Mouse (Mus musculus) heart, embryonic 13.5 days (tissue): Measurements from ENCODE around the gene Zfp771. TPM values are rescaled to one million over a fixed set of nuclear protein-coding genes. Genes with fewer than 3 reads are reported as not detected.

Source experiments
- ATAC-seq: fragments of 200-750 bp; cut with Nextera tagmentation; 2 replicates; pipeline ENCODE4 v1.8.0; 2017; ENCODE audit warnings: moderate TSS enrichment; ENCODE audit not compliant: insufficient number of reproducible peaks, low FRiP score, low TSS enrichment; ENCODE audit errors: extremely low read depth
- H3K27ac ChIP-seq: fragments of 300-500 bp; sonication (generic); replicated peaks from 2 replicates; pipeline ENCODE4 v1.5.1; 2015; ENCODE audit warnings: moderate library complexity, mild to moderate bottlenecking, inconsistent platforms
- H3K27me3 ChIP-seq: fragments of 300-500 bp; sonication (generic); replicated peaks from 2 replicates; pipeline ENCODE4 v1.6.1; 2015; ENCODE audit warnings: mild to moderate bottlenecking, inconsistent platforms
- H3K36me3 ChIP-seq: fragments of 300-500 bp; sonication (generic); 2 replicates; pipeline ENCODE4 v1.6.1; 2015; ENCODE audit warnings: mild to moderate bottlenecking, inconsistent platforms
- H3K4me1 ChIP-seq: fragments of 300-500 bp; sonication (generic); 2 replicates; pipeline ENCODE4 v1.6.1; 2015; ENCODE audit warnings: inconsistent platforms
- H3K4me2 ChIP-seq: fragments of 300-500 bp; sonication (generic); 2 replicates; pipeline ENCODE4 v1.6.1; 2015; ENCODE audit warnings: inconsistent platforms, mild to moderate bottlenecking, moderate library complexity
- H3K4me3 ChIP-seq: fragments of 300-500 bp; sonication (generic); 2 replicates; pipeline ENCODE4 v1.5.1; 2015; ENCODE audit warnings: moderate library complexity, mild to moderate bottlenecking, inconsistent platforms
- H3K9ac ChIP-seq: fragments of 300-500 bp; sonication (generic); 2 replicates; pipeline ENCODE4 v1.6.1; 2015; ENCODE audit warnings: inconsistent platforms, mild to moderate bottlenecking, moderate library complexity
- H3K9me3 ChIP-seq: fragments of 300-500 bp; sonication (generic); 2 replicates; pipeline ENCODE4 v1.6.1; 2016; ENCODE audit warnings: inconsistent platforms
- WGBS: fragments of 180-500 bp; shearing (Covaris S2); methylation state at CpG from one replicate; pipeline ENCODE4 v1.1.7; 2015; ENCODE audit warnings: mixed read lengths; 5-methylcytosine and 5-hydroxymethylcytosine counted together
- polyA plus RNA-seq: library from polyadenylated mRNA; unstranded; fragments of >200 nt; fragmentation: Nextera tagmentation; extraction: Ambion mirVana; gene quantifications from 2 replicates; pipeline ENCODE4 v1.2.1, GENCODE M21; 2015

The Zfp771 gene
- polyA plus RNA-seq, 1 experiment from 2014 or later = 32.6 TPM

DNA sequence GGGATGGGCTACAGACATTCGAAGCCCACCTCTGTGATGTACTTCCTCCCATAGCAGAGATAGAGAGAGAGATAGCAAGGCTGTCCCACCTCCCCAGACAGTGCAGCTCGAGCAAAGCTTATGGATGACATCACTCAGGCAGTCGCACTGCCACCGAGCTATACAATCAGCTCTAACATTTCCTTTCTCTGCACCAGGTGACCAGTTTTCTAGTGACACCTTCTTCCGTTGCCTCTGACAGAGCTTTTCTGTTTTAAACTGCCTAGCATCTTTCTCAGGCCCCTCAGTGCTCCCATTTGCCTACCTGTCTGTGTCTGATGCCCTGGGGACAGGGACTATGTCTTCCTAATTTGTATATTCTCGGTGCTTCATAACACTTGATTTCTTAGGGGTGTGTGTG, 23.6 kb upstream of the Zfp771 start:
- WGBS = 60% methylated on average over 6 of the region's 6 CpGs
- H3K27me3 ChIP-seq = no peaks in the 10 kb centered on the region
- H3K4me3 ChIP-seq = no peak overlapping the region
- no peak overlapping the region for H3K4me2 ChIP-seq
- H3K4me1 ChIP-seq = peaks cover 32% of the 10 kb centered on the region
- no peaks in the 10 kb centered on the region for H3K36me3 ChIP-seq
- no peak overlapping the region for H3K27ac ChIP-seq
- H3K9me3 ChIP-seq = no peaks in the 10 kb centered on the region
- H3K9ac ChIP-seq = no peak overlapping the region
- no peak for ATAC-seq

DNA sequence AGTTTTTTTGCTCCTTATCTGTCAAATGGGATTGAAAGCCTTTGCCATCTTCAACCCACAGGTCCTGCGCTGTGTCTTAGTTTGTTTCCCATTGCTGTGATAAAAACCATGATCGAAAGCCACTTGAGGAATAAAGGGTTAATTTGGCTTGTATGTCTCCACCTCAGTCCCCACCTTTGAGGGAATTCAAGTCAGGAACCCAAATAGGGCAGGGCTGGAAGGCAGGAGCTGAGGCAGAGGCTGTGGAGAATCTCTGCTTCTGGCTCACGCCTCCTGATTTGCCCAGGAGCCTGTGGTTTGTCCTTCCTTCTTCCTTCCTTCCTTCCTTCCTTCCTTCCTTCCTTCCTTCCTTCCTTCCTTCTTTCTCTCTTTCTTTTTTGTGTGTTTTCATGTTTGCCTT, 21.0 kb upstream of the Zfp771 start:
- Histone ChIP-seq H3K27me3 (no peaks in the 10 kb centered on the region), H3K4me1 (peaks cover 26% of the 10 kb centered on the region), H3K4me2 (no peak overlapping the region), H3K9me3 (no peaks in the 10 kb centered on the region), H3K4me3 (no peak overlapping the region), H3K9ac (no peak overlapping the region), H3K36me3 (no peaks in the 10 kb centered on the region), H3K27ac (no peak overlapping the region)
- 93% methylated on average over 3 of the region's 3 CpGs for WGBS
- ATAC-seq = no peak

DNA sequence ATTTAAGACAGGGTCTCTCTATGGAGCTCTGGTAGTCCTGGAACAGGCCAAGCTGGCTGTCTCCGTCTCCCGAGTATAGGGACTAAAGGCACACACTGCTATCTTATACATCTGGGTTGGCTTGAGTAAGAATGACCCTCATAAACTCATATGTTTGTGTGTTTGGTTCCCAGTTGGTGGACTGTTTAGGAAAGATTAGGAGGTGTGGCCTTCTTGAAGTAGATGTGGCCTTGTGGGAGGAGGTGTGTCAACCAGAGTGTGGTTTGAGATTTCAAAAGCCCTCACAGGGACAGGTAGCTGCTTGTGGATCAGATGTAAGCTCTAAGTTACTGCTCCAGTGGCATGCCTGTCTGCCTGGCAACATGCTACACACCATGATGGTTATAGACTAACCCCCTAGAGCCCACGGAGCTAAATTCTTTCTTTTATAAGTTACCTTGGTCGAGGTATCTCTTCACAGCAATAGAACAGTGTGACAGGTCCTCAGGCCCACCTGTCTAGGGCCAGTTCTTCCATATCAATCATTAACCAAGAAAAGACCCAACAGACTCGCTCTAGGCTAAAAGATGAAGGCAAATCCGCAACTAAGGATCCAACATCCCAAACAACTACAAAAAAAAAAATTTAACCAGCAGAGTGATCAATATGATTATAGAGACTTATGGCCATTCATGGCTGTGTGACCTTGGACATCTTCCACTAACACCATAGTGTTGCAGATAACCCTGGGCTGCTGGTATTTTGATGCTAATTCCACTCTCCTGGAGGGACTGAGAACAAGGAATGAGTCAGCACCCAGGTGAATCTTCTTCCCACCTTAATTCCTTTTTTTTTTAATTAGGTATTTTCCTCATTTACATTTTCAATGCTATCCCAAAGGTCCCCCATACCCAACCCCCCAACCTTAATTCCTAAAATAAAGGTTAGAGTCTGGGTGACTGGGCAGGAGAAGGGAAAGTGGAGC, 20.3 kb upstream of the Zfp771 start:
- ATAC-seq = no peak
- Histone ChIP-seq H3K36me3 (no peaks in the 10 kb centered on the region), H3K27ac (no peak overlapping the region), H3K27me3 (no peaks in the 10 kb centered on the region), H3K9ac (no peak overlapping the region), H3K4me2 (no peak overlapping the region), H3K4me1 (peaks cover 19% of the 10 kb centered on the region; the same call in 1 of the 2 replicates), H3K9me3 (no peaks in the 10 kb centered on the region), H3K4me3 (no peak overlapping the region)
- WGBS = 76% methylated on average over 6 of the region's 6 CpGs

DNA sequence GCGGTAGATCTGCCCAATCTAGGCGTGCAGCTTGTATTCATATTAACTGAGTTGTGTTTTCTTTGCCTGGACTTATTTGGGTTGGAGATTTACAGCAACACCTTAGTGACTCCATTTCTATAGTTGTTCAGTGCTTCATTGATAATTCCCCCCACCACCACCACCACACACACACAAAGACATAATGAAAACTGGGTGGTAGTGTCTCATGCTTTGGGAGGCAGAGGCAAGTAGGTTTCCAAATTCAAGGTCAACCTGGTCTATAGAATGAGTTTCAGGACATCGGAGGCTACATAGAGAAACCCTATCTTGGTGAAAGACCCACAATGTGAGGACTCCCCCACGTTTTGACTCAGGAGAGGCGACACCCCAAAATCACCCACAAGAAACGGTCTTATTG, 19.5 kb upstream of the Zfp771 start:
- H3K9me3 ChIP-seq = no peaks in the 10 kb centered on the region
- H3K27me3 ChIP-seq = no peaks in the 10 kb centered on the region
- no peak overlapping the region for H3K4me3 ChIP-seq
- no peak overlapping the region for H3K27ac ChIP-seq
- no peak overlapping the region for H3K4me2 ChIP-seq
- H3K4me1 ChIP-seq = peaks cover 21% of the 10 kb centered on the region
- 84% methylated on average over 6 of the region's 6 CpGs for WGBS
- H3K36me3 ChIP-seq = peaks cover 5% of the 10 kb centered on the region; the same call in 1 of the 2 replicates
- ATAC-seq = no peak
- H3K9ac ChIP-seq = no peak overlapping the region

DNA sequence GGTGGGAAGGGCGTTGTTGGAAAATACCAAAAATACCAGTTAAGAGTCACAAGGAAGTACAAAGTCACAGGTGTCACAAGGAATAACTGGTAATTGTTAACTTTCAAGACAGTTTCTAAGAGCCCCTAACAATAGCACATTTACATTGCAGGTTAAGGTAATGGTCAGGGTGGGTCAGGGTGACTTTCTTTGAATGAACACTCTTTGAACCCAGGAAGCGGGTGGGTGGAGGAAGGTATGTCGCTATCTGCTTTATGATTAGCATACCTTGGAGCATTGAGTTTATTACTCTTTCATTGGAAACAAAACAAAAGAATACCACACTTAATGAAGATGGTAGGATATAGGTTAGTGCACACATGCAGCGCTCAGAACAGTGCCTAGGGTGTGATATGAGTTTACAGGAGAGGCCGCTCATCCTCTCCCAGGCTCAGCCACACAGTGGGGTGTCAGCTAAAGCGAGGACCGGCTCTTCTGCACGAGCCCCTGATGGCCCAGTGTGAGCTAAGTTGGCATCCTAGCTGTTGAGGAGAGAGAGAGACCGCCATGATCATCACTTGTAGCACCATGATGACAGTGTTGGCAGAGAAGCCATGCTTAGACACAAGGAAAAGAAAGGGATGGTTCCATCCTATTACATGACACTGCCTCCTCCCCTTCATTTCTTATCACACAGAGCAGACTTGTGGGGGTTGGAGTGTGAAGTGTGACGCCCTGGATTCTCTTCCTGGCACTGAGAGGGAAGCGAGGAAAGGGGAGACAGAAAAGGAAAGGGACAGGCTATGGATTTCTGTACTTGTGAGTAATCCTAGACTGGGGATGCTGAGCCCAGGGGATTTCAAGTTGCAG, 18.7 kb upstream of the Zfp771 start:
- H3K27ac ChIP-seq = no peak overlapping the region
- WGBS = 63% methylated on average over 11 of the region's 11 CpGs
- no peak for ATAC-seq

GRCm38 (mm10) chr7:127228615-127229303, 15.3 kb upstream of the Zfp771 start:
- Histone ChIP-seq H3K9ac (no peak overlapping the region), H3K9me3 (no peaks in the 10 kb centered on the region), H3K27me3 (no peaks in the 10 kb centered on the region), H3K4me1 (peaks cover 45% of the 10 kb centered on the region), H3K27ac (no peak overlapping the region), H3K4me3 (no peak overlapping the region), H3K36me3 (peaks cover 23% of the 10 kb centered on the region), H3K4me2 (no peak overlapping the region)
- WGBS = 61% methylated on average over 4 of the region's 4 CpGs
- no peak for ATAC-seq

More for the DNA sequence above, 18.7 kb upstream of the Zfp771 start:
- no peak overlapping the region for H3K9ac ChIP-seq
- H3K4me2 ChIP-seq = peak overlapping the region; percentile 9; the same call in 1 of the 2 replicates
- peaks cover 28% of the 10 kb centered on the region for H3K4me1 ChIP-seq
- H3K27me3 ChIP-seq = no peaks in the 10 kb centered on the region
- no peaks in the 10 kb centered on the region for H3K9me3 ChIP-seq
- no peak overlapping the region for H3K4me3 ChIP-seq
- peaks cover 12% of the 10 kb centered on the region; the same call in 1 of the 2 replicates for H3K36me3 ChIP-seq

DNA sequence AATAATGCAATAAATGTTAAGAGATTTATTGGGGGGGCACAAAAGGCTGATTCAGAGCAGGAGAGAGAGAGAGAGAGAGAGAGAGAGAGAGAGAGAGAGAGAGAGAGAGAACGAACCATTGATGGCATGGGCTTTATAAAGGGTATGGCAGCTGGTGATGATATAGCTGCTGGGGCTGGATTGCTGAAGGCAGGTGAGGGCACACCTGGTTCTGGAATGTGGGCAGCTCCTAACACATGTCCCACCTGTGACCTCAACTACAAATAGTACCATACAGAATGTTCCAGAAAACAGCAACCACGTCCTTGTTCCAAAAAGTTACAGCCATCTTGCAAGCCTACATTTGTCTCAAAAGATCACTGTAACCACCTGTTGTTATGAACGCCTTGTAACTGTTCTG, 12.7 kb upstream of the Zfp771 start:
- Histone ChIP-seq H3K27me3 (no peaks in the 10 kb centered on the region), H3K36me3 (peaks cover 41% of the 10 kb centered on the region), H3K27ac (peak overlapping the region; percentile 98), H3K4me3 (peak overlapping the region; percentile 90), H3K9ac (peak overlapping the region; percentile 97), H3K4me2 (peak overlapping the region; percentile 87), H3K4me1 (peaks cover 45% of the 10 kb centered on the region), H3K9me3 (no peaks in the 10 kb centered on the region)
- 68% methylated on average over 3 of the region's 3 CpGs for WGBS
- ATAC-seq = no peak

DNA sequence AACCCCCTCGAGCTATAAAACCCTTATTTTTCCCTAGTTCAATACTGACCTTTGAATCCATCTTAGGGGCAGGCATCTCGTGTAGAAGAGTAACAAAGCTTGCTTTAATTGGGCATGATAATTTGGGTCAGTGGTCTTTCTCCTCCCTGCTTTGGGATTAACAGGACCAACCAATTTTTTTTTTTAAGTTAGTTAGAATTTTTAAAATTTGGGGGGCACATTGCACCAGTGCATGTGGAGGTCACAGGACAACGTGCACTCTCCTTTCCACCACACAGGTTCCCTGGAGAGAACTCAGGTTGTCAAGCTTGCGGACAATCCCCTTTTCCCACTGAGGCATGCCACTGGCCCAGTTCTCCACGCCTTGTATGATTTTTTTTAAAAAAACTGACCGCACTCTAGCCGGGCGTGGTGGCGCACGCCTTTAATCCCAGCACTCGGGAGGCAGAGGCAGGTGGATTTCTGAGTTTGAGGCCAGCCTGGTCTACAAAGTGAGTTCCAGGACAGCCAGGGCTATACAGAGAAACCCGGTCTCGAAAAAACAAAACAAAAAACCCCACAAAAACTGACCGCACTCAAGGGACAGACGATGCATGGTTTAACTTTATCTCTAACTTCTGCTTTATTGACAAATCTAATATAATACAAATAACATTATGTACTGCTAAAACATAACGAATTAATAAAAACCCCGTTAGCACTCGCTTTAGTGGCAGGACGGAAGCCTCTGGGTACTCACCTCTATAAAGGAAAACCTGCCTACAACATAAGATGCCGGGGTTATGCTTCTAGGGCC, 12.1 kb upstream of the Zfp771 start:
- H3K9ac ChIP-seq = peak overlapping the region; percentile 97
- peak overlapping the region; percentile 90 for H3K4me3 ChIP-seq
- H3K36me3 ChIP-seq = peaks cover 47% of the 10 kb centered on the region
- 7% methylated on average over 20 of the region's 20 CpGs for WGBS
- H3K4me2 ChIP-seq = peak overlapping the region; percentile 87
- H3K9me3 ChIP-seq = no peaks in the 10 kb centered on the region
- H3K4me1 ChIP-seq = peaks cover 42% of the 10 kb centered on the region
- no peaks in the 10 kb centered on the region for H3K27me3 ChIP-seq
- H3K27ac ChIP-seq = peak overlapping the region; percentile 98
- no peak for ATAC-seq

DNA sequence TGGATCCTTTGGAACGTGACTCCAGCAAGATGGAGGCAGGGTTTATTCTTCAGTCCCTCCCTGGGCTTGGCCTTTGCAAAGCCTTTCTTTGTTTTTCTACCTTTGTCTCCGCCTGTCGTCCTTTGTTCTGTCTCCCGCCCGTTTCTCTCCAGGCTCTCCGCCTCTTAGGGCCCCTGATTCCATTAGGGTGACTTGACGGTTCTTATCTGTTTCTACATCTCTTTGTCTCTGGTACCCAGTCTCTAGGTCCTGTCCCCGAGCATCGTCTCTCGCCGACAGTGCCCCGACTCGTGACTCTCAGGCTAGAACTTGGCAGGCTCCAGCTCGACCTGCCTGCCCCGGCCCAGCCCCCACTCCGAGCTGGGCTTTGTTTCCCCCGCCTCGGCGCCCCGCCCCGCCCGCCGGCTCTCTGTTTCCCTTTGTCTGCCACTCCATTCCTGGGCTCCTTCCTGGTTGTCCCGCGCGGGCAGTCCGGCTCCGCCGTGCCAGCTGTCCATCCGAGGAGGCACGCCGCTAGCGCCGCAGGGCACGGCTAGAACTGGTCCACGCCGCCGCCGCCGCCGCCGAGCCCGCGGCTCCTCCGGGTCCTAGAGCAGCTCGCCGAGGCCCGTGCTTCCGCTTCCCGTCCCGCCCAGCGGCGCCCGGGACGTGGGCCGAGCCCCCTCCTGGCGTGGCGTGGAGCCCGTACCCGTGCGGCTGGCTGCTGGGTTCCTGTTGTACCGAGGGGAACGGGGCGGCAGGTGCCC, 11.3 kb upstream of the Zfp771 start, which contains the start of the genes Zfp553 and Sept1:
Gene Zfp553 (plus strand): TSS at position 440 of the 746 bp plus-strand sequence.
Gene Sept1 (minus strand): TSS at position 509 of the 746 bp plus-strand sequence.
- H3K9ac ChIP-seq = peak within 1 kb of the TSS; percentile 97
- peak; percentile 77 for ATAC-seq
- H3K9me3 ChIP-seq = no peaks in the 10 kb centered on the region
- peak within 1 kb of the TSS; percentile 87 for H3K4me2 ChIP-seq
- peaks cover 55% of the 10 kb centered on the region for H3K36me3 ChIP-seq
- H3K4me1 ChIP-seq = peaks cover 37% of the 10 kb centered on the region
- peak within 1 kb of the TSS; percentile 90 for H3K4me3 ChIP-seq
- under 1% methylated on average over 62 of the region's 64 CpGs for WGBS
- no peaks in the 10 kb centered on the region for H3K27me3 ChIP-seq
- peak within 1 kb of the TSS; percentile 98 for H3K27ac ChIP-seq

DNA sequence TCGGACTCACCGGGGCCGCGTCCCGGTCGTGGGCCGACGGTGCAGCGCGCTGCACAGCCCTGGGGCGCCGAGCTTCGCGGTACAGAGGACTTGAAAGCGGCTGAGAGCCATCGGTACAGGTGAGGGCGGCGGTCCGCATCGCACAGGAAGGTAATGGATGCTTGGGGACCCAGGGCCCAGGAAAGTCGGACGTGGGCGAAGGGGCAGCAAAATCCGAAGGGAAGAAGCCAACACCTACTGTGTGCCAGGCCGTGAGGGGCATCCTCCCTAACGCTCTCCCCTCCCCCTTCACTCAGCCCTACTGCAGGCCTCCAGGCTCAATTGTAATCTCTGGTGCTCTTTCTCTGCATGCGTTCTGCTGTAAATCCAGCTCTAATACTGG, 10.7 kb upstream of the Zfp771 start:
- peaks cover 61% of the 10 kb centered on the region for H3K36me3 ChIP-seq
- H3K4me2 ChIP-seq = peak overlapping the region; percentile 87
- no peaks in the 10 kb centered on the region for H3K27me3 ChIP-seq
- 0 out of 2 replicates have a peak, but pooled peaks have one; percentile 2 for ATAC-seq
- H3K9me3 ChIP-seq = no peaks in the 10 kb centered on the region
- WGBS = under 1% methylated on average over 27 of the region's 27 CpGs
- peak overlapping the region; percentile 97 for H3K9ac ChIP-seq
- H3K4me3 ChIP-seq = peak overlapping the region; percentile 90
- H3K27ac ChIP-seq = peak overlapping the region; percentile 98
- peaks cover 35% of the 10 kb centered on the region for H3K4me1 ChIP-seq
